Mouse (Mus musculus) lung, adult 2 months (tissue): ENCODE measurements around the gene Postn. TPM values are rescaled to one million over a fixed set of nuclear protein-coding genes. Genes with fewer than 3 reads are reported as not detected.

Source experiments
- DNase-seq: peaks from one replicate; pipeline ENCODE4 v3.0.0; 2022
- H3K4me1 ChIP-seq: fragments of 200-500 bp; 2 replicates; pipeline ENCODE4 v1.6.1; 2011; ENCODE audit warnings: low read length; ENCODE audit not compliant: control insufficient read depth, insufficient read depth
- H3K4me3 ChIP-seq: fragments of 200-500 bp; replicated peaks from 2 replicates; pipeline ENCODE3; 2011; ENCODE audit warnings: low read depth, mild to moderate bottlenecking, control low read depth, low read length; ENCODE audit errors: extremely low read depth
- CTCF ChIP-seq: fragments of 200-500 bp; IDR thresholded peaks from 2 replicates; pipeline ENCODE4 v1.5.1; 2011; ENCODE audit warnings: mild to moderate bottlenecking, low read length, control low read depth; ENCODE audit not compliant: insufficient read depth
- POLR2A ChIP-seq: fragments of 200-500 bp; IDR thresholded peaks from 2 replicates; pipeline ENCODE4 v1.6.1; 2011; ENCODE audit warnings: low read depth, mild to moderate bottlenecking, control low read depth, low read length, borderline replicate concordance; ENCODE audit errors: extremely low read depth
- WGBS: fragments of 180-500 bp; shearing (Covaris S2); methylation state at CpG from one replicate; pipeline ENCODE4 v1.1.7; 2018; 5-methylcytosine and 5-hydroxymethylcytosine counted together
- polyA plus RNA-seq: library from polyadenylated mRNA; depleted of rRNA; stranded (reverse); fragments of >200 nt; gene quantifications from 2 replicates; pipeline ENCODE4 v1.2.3, GENCODE M21; 2012

Postn gene
- polyA plus RNA-seq, 1 experiment, result 89.0 TPM

GRCm38 (mm10) chr3:54413584-54413897 is 52.6 kb downstream of the Postn start:
- no peak for DNase-seq
- TF ChIP-seq POLR2A, result no peak
- TF ChIP-seq CTCF, result no peak
- WGBS, result 60% methylated on average over 1 of the region's 1 CpGs
- H3K4me1 ChIP-seq, result no peaks in the 10 kb centered on the region
- no peak overlapping the region for H3K4me3 ChIP-seq

GRCm38 (mm10) chr3:54414386-54414785 is 53.5 kb downstream of the Postn start:
- Histone ChIP-seq H3K4me1 (no peaks in the 10 kb centered on the region), H3K4me3 (no peak overlapping the region)
- DNase-seq, result no peak
- 83% methylated on average over 1 of the region's 1 CpGs for WGBS
- TF ChIP-seq POLR2A (no peak), CTCF (no peak)

GRCm38 (mm10) chr3:54417833-54418386 is 57.0 kb downstream of the Postn start:
- no peak for DNase-seq
- H3K4me3 ChIP-seq, result no peak overlapping the region
- TF ChIP-seq CTCF (no peak), POLR2A (no peak)
- no peaks in the 10 kb centered on the region for H3K4me1 ChIP-seq
- WGBS, result 31% methylated on average over 6 of the region's 6 CpGs

- TF ChIP-seq CTCF (no peak), POLR2A (no peak)
- no peaks in the 10 kb centered on the region for H3K4me1 ChIP-seq
- no peak for DNase-seq
- no peak overlapping the region for H3K4me3 ChIP-seq
- WGBS, result 73% methylated on average over 10 of the region's 10 CpGs
Measured at GRCm38 (mm10) chr3:54420189-54420928, 59.5 kb downstream of the Postn start.

- no peak overlapping the region for H3K4me3 ChIP-seq
- 83% methylated on average over 6 of the region's 6 CpGs for WGBS
- no peaks in the 10 kb centered on the region for H3K4me1 ChIP-seq
- no peak for DNase-seq
- TF ChIP-seq CTCF (no peak), POLR2A (no peak)
Measured at GRCm38 (mm10) chr3:54420983-54421382, 60.1 kb downstream of the Postn start.

GRCm38 (mm10) chr3:54421666-54422065 is 60.8 kb downstream of the Postn start:
- DNase-seq, result no peak
- Histone ChIP-seq H3K4me3 (no peak overlapping the region), H3K4me1 (no peaks in the 10 kb centered on the region)
- WGBS, result 94% methylated on average over 2 of the region's 2 CpGs
- TF ChIP-seq POLR2A (no peak), CTCF (no peak)

GRCm38 (mm10) chr3:54424146-54424545 is 63.2 kb downstream of the Postn start:
- Histone ChIP-seq H3K4me3 (no peak overlapping the region), H3K4me1 (no peaks in the 10 kb centered on the region)
- DNase-seq, result no peak
- WGBS, result 52% methylated on average over 4 of the region's 4 CpGs
- TF ChIP-seq POLR2A, result no peak

- Histone ChIP-seq H3K4me1 (no peaks in the 10 kb centered on the region), H3K4me3 (no peak overlapping the region)
- WGBS, result 79% methylated on average over 4 of the region's 4 CpGs
- TF ChIP-seq POLR2A, result no peak
- TF ChIP-seq CTCF, result no peak
- no peak for DNase-seq
Measured at GRCm38 (mm10) chr3:54431663-54432062, 70.8 kb downstream of the Postn start.

- DNase-seq, result no peak
- no peak overlapping the region for H3K4me3 ChIP-seq
- no peak for TF ChIP-seq CTCF
- no peak for TF ChIP-seq POLR2A
- 55% methylated on average over 6 of the region's 6 CpGs for WGBS
- no peaks in the 10 kb centered on the region for H3K4me1 ChIP-seq
Measured at GRCm38 (mm10) chr3:54432167-54432566, 71.3 kb downstream of the Postn start.

GRCm38 (mm10) chr3:54432605-54433004 is 71.7 kb downstream of the Postn start:
- H3K4me3 ChIP-seq, result no peak overlapping the region
- 75% methylated on average over 4 of the region's 4 CpGs for WGBS
- no peaks in the 10 kb centered on the region for H3K4me1 ChIP-seq
- TF ChIP-seq POLR2A (no peak), CTCF (no peak)
- no peak for DNase-seq

- TF ChIP-seq POLR2A (no peak), CTCF (no peak)
- Histone ChIP-seq H3K4me3 (no peak overlapping the region), H3K4me1 (no peaks in the 10 kb centered on the region)
- no peak for DNase-seq
- WGBS, result 89% methylated on average over 6 of the region's 6 CpGs
Measured at GRCm38 (mm10) chr3:54434571-54434970, 73.7 kb downstream of the Postn start.
